Mouse (Mus musculus): ENCODE data around the gene Hmga1b.
A peak's percentile ranks its signal among the peaks of the same experiment; 100 is the strongest.
"Not testable (repeated sequence)": the region's sequence is repeated elsewhere in the genome, so short reads cannot be mapped to it uniquely, and the experiment has no call there.

Gene Hmga1b

DNA sequence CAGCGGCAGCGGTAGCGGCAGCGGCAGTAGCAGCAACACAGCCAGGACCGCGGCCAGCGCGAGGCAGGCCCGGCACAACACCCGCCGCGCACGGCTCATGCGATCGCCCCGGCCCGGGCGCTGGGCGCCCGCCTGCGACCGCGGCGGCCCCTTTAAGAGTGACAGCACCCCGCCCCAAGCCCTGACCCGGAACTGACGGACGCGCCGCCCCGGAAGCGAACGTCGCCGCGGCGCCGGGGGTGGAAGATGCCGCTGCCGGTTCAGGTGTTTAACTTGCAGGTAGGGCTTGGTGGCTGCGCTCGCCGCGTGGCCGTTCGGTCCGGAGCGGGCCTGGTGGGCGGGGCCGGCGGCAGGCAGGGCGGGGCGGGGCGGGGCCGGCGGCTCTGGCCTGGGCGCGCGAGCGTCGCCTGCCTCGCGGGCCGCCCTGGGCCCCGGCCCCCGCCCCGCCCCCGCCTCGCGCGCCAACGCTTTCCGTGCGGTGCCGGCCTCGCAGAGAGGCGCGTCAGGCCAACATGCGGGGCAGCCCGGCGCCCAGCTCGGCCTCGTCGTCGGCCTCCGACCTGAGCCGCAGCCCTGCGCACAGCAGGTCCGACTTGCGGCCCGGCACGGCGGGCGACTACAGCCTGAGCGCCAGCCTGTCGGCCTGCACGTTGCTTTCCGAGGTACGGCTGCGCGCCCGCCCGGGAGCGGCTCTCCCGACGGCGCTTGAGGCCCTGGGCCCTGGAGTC is 21.6 kb downstream of the Hmga1b start, which contains the start of the genes Rfng and Gps1:
Gene Rfng, minus strand, starts transcription at position 144 of the 728 bp plus-strand sequence.
Gene Gps1, plus strand, starts transcription at position 209 of the 728 bp plus-strand sequence.
- peak; percentile 65 for DNase-seq (ENCODE audit: low read depth)

- no peak for DNase-seq (ENCODE audit: low read depth)
These were observed 22.6 kb downstream of the Hmga1b start for GRCm38 (mm10) chr11:120785145-120785544.

DNA sequence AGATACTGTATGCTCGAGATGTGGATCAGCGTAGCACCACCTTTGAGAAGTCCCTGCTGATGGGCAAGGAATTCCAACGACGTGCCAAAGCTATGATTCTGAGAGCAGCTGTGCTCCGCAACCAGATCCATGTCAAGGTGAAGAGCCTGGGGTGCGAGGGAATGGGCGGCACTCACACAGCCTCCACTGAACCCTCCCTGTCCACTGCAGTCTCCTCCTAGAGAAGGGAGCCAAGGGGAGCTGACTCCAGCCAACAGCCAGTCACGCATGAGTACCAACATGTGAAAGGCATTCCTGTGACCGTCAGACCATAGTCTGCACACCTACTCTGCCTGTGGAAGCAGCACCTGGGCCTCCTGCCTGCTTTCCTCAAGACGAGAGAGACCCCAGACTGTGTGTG is 25.9 kb downstream of the Hmga1b start:
- DNase-seq (ENCODE audit: low read depth) = not testable (repeated sequence)

DNA sequence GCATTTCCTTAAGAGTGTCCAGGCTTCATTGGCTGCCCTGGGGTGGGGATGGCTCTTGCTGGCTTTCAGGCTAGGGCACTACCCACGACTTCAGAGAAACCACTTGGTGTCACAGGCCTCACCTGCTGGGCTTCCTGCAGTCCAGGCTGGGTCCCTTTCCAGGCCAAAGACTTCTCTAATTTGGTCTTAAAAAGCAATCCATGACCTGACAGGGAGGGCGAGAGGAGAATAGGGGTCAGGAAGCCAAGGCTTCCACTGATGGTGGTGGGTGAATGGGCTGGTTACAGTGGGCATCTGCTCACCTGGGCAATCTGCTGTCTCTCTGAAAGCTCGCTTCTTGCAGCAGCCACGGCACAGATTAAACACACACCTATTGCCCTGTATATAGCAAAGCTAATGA is 26.8 kb downstream of the Hmga1b start:
- no peak for DNase-seq (ENCODE audit: low read depth)

GRCm38 (mm10) chr11:120789810-120790209 is 27.2 kb downstream of the Hmga1b start:
- DNase-seq (ENCODE audit: low read depth) = no peak

DNA sequence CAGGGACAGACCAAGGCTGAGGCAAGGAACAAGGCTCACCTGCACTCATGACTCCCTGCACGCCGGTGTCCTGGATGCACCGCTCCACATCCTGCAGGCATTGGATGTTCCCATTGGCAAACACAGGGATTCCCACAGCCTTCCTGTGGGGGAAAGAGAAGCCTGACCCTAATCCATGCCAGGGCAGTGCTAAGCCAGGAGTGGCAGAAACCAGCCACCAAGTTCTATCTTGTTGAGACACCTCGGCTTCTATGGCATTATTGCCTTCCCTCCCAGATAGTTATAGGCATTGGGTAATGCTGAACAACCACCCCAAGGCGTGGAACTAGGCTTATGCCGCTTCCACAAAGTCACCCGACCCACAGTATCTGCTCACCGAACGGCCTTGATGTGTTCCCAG is 30.1 kb downstream of the Hmga1b start:
- DNase-seq (ENCODE audit: low read depth) = no peak

GRCm38 (mm10) chr11:120795756-120796613 is 33.4 kb downstream of the Hmga1b start, which contains the start of gene Dus1l:
TSS of gene Dus1l (minus strand) at chr11:120796403.
- peak; percentile 97 for DNase-seq (ENCODE audit: low read depth)

- no peak for DNase-seq (ENCODE audit: low read depth)
These were observed 34.0 kb downstream of the Hmga1b start for GRCm38 (mm10) chr11:120796614-120796946.

- DNase-seq (ENCODE audit: low read depth) = no peak
These were observed 35.6 kb downstream of the Hmga1b start for GRCm38 (mm10) chr11:120798244-120798643.

GRCm38 (mm10) chr11:120799316-120799890 is 36.8 kb downstream of the Hmga1b start:
- DNase-seq (ENCODE audit: low read depth) = no peak

GRCm38 (mm10) chr11:120800061-120800904 is 37.7 kb downstream of the Hmga1b start:
- peak; percentile 83 for DNase-seq (ENCODE audit: low read depth)

DNA sequence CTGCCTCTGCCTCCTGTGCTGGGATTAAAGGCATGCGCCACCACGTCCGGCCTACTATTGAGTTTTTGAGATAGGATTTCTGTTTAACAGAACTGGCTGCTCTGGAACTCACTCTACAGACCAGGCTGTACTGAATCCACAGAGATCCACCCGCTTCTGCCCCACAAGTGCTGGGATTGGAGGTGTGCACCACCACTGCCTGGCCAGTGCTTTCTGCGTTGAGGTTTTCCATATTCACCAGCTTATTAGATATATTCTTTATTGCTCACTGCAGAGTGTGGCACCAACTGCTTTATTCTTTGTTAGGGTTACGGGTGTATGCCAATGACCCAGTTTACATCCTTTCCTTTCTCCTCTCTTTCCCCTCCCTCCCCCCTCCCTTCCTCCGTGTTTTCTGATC is 41.7 kb downstream of the Hmga1b start:
- DNase-seq (ENCODE audit: low read depth) = no peak

- DNase-seq (ENCODE audit: low read depth) = no peak
These were observed 42.2 kb downstream of the Hmga1b start for GRCm38 (mm10) chr11:120804769-120805168.

GRCm38 (mm10) chr11:120805375-120806298 is 43.0 kb downstream of the Hmga1b start:
- no peak for DNase-seq (ENCODE audit: low read depth)

GRCm38 (mm10) chr11:120808010-120808409 is 45.4 kb downstream of the Hmga1b start:
- no peak for DNase-seq (ENCODE audit: low read depth)

DNA sequence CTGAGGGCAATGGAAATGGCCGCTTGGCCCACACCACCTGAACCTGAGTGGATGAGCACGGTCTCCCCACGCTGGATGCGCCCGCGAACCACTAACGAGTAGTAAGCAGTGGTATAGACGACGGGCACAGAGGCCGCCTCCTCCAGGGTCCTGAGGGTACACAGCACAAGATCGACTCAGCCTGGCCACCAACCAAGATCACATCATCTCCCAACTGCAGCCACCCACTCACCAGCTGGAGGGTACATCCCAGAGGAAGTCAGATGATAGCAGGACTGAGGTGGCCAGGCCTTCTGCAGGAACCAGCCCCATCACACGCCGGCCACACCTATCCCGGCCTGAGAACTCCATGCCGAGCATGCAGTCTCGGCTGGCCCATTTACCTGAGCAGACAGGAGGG is 49.5 kb downstream of the Hmga1b start:
- DNase-seq (ENCODE audit: low read depth) = no peak

Data from c-Kit-positive CD71-positive TER-119-negative erythroid progenitor cells, embryonic 14.5 days (primary cell).